Mouse (Mus musculus): ENCODE measurements around the gene Ammecr1.

- TF ChIP-seq CTCF (IDR thresholded peaks at IDR 0.05; ENCODE audit: extremely low read depth, insufficient read depth, low read length) (no peak), POLR2A (IDR thresholded peaks at IDR 0.05; ENCODE audit: extremely low read depth, insufficient read depth, low read length) (no peak)
Observed at GRCm38 (mm10) chrX:142825309-142825708, 141.2 kb downstream of the Ammecr1 start.
